In the genomic region with DNA sequence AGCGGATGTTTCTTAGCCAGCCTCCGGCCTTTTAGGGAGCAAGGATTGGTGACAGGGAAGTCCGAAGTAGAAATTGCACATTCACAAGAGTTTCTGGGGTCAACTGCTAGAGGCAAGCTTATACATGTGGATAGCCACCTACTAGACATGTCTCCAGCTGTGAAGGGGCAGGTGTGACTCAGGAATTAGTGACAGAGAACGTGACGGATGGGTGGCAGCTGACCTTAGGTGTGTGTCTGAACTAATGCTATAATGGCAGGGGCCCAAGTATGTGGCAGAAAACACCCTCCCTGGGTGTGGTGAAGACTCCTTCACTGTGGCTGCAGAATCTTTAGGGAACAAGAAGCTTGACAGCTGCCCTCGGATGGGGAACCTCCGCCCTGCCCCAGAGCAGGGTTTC, we compare ENCODE assay signal across 23 mouse cellular contexts. TPM values are rescaled to one million over a fixed set of nuclear protein-coding genes. Genes with fewer than 3 reads are reported as not detected.
"Had no signal": no experiment of that assay in that cellular context is flagged by ENCODE, and none has a peak within 500 bp of the region (broad histone marks: within the 10 kb centered on the region; RNA-seq: fewer than 3 reads in every experiment).

No protein-coding gene starts in this region.

- ATAC-seq: forebrain, embryonic 13.5 days; forebrain, embryonic 14.5 days; forebrain, embryonic 15.5 days; forebrain, embryonic 16.5 days; forebrain, postnatal 0 days had no signal

- H3K4me3 ChIP-seq: embryonic facial prominence, embryonic 10.5 days; embryonic facial prominence, embryonic 12.5 days; embryonic facial prominence, embryonic 13.5 days; embryonic facial prominence, embryonic 15.5 days; erythroblast, embryonic 14.5 days; forebrain, embryonic 10.5 days; forebrain, embryonic 12.5 days; forebrain, embryonic 13.5 days; forebrain, embryonic 15.5 days; gastrocnemius, adult 2 months had no signal

- H3K9me3 ChIP-seq: embryonic facial prominence, embryonic 10.5 days; embryonic facial prominence, embryonic 12.5 days; embryonic facial prominence, embryonic 13.5 days; embryonic facial prominence, embryonic 15.5 days; forebrain, embryonic 10.5 days; forebrain, embryonic 12.5 days; forebrain, embryonic 13.5 days; forebrain, embryonic 15.5 days had no signal

- H3K27me3 ChIP-seq: embryonic facial prominence, embryonic 12.5 days; embryonic facial prominence, embryonic 13.5 days; embryonic facial prominence, embryonic 15.5 days; forebrain, embryonic 12.5 days; forebrain, embryonic 13.5 days; forebrain, embryonic 15.5 days had no signal

- H3K4me2 ChIP-seq: embryonic facial prominence, embryonic 12.5 days; embryonic facial prominence, embryonic 13.5 days; embryonic facial prominence, embryonic 15.5 days; forebrain, embryonic 12.5 days; forebrain, embryonic 13.5 days; forebrain, embryonic 15.5 days had no signal

- H3K4me1 ChIP-seq: embryonic facial prominence, embryonic 10.5 days; embryonic facial prominence, embryonic 12.5 days; embryonic facial prominence, embryonic 13.5 days; embryonic facial prominence, embryonic 15.5 days; forebrain, embryonic 10.5 days; forebrain, embryonic 12.5 days; forebrain, embryonic 13.5 days; forebrain, embryonic 15.5 days had no signal

- H3K27ac ChIP-seq: embryonic facial prominence, embryonic 10.5 days; embryonic facial prominence, embryonic 12.5 days; embryonic facial prominence, embryonic 13.5 days; embryonic facial prominence, embryonic 15.5 days; forebrain, embryonic 10.5 days; forebrain, embryonic 12.5 days; forebrain, embryonic 13.5 days; forebrain, embryonic 15.5 days; gastrocnemius, adult 2 months had no signal

- H3K9ac ChIP-seq: embryonic facial prominence, embryonic 12.5 days; embryonic facial prominence, embryonic 13.5 days; embryonic facial prominence, embryonic 15.5 days; forebrain, embryonic 12.5 days; forebrain, embryonic 13.5 days; forebrain, embryonic 15.5 days; forebrain, postnatal 0 days had no signal

- DNase-seq: cerebellum, adult 8-10 months; cerebellum, adult 9-11 months; cerebellum, postnatal 10 days; cerebellum, postnatal 36 days; embryo, embryonic 11 days; forebrain, postnatal 0 days; gastrocnemius, adult 2 months; gastrocnemius, postnatal 10 days; gastrocnemius, postnatal 14 days; gastrocnemius, postnatal 25 days; gastrocnemius, postnatal 36 days; heart, adult 11 months had no signal

- H3K36me3 ChIP-seq: embryonic facial prominence, embryonic 12.5 days; embryonic facial prominence, embryonic 15.5 days had no signal

RNA-seq across cellular contexts. Expression of gene Map3k9, which starts 57.6 kb away (rescaled TPM):
- polyA plus RNA-seq: erythroblast, embryonic 14.5 days had no signal
